Mouse (Mus musculus): ENCODE measurements around the gene Ly6g6f. TPM values are rescaled to one million over a fixed set of nuclear protein-coding genes. Genes with fewer than 3 reads are reported as not detected.

Gene Ly6g6f
- polyA plus RNA-seq, 1 experiment = 517 TPM

DNA sequence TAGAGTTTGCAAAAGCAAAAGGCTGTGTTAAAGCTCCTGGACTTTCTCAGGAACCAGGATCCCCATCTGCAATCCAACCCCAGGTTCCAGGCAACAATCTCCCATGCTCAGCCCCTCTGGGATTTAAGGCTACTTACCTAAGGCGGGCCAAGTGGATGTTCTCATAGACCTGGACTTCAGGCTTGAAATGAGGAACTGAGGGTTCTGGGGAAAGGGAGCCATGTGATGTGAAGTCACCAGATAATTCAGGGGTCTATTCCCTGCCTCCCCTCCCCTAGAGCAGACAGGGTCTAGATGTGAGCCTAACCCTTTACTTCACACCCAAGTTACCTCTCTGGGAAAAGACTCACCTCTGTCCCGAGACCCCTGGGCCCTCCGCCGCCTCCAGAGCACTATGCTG is 4.7 kb downstream of the Ly6g6f start:
- Histone ChIP-seq H3K4me1 (peaks cover 98% of the 10 kb centered on the region), H3K9me3 (no peaks in the 10 kb centered on the region), H3K4me3 (replicated peaks) (peak overlapping the region; percentile 80), H3K36me3 (replicated peaks; ENCODE audit: low read length) (peaks cover 77% of the 10 kb centered on the region), H3K27me3 (replicated peaks) (no peaks in the 10 kb centered on the region)
- TF ChIP-seq GATA1 (IDR thresholded peaks at IDR 0.05; ENCODE audit: borderline replicate concordance, low read length) (no peak), FLI1 (IDR thresholded peaks at IDR 0.05; ENCODE audit: low read length) (no peak)

DNA sequence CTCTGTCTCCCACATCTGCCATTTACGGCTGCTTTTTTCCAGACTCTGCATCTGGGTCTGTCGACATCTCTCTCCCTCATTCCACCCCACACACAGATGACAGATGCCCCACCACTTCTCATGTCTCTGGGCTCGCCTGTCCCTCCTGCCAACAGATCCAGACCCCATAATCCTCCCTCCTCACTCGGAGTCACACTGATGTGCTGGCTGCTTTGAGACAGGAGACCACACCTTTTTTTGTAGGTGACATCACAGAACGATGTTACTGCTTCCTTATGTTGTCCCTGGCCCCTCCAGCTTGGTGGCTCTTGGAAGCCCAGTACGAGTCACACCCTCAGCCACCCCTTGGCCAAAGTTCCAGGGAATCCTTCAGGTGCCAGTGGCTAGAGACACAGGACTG is 5.2 kb downstream of the Ly6g6f start:
- peaks cover 79% of the 10 kb centered on the region for H3K36me3 ChIP-seq (replicated peaks; ENCODE audit: low read length)
- 0 out of 2 replicates have a peak, but pooled peaks cover 3% of the 10 kb centered on the region for H3K9me3 ChIP-seq
- TF ChIP-seq GATA1 (IDR thresholded peaks at IDR 0.05; ENCODE audit: borderline replicate concordance, low read length) = no peak
- no peak for TF ChIP-seq FLI1 (IDR thresholded peaks at IDR 0.05; ENCODE audit: low read length)
- H3K4me1 ChIP-seq = peaks cover 96% of the 10 kb centered on the region
- no peaks in the 10 kb centered on the region for H3K27me3 ChIP-seq (replicated peaks)
- peak overlapping the region; percentile 48 for H3K4me3 ChIP-seq (replicated peaks)

GRCm38 (mm10) chr17:35079778-35080177 is 5.6 kb downstream of the Ly6g6f start:
- TF ChIP-seq FLI1 (IDR thresholded peaks at IDR 0.05; ENCODE audit: low read length) (no peak), GATA1 (IDR thresholded peaks at IDR 0.05; ENCODE audit: borderline replicate concordance, low read length) (no peak)
- Histone ChIP-seq H3K4me3 (replicated peaks) (peak overlapping the region; percentile 48), H3K27me3 (replicated peaks) (no peaks in the 10 kb centered on the region), H3K4me1 (peaks cover 96% of the 10 kb centered on the region), H3K9me3 (0 out of 2 replicates have a peak, but pooled peaks cover 3% of the 10 kb centered on the region), H3K36me3 (replicated peaks; ENCODE audit: low read length) (peaks cover 81% of the 10 kb centered on the region)

- Histone ChIP-seq H3K27me3 (replicated peaks) (no peaks in the 10 kb centered on the region), H3K9me3 (0 out of 2 replicates have a peak, but pooled peaks cover 3% of the 10 kb centered on the region), H3K4me3 (replicated peaks) (peak within 1 kb of the TSS; percentile 86), H3K36me3 (replicated peaks; ENCODE audit: low read length) (peaks cover 75% of the 10 kb centered on the region), H3K4me1 (peaks cover 90% of the 10 kb centered on the region)
- TF ChIP-seq GATA1 (IDR thresholded peaks at IDR 0.05; ENCODE audit: borderline replicate concordance, low read length) (no peak), FLI1 (IDR thresholded peaks at IDR 0.05; ENCODE audit: low read length) (no peak)
These were observed 7.6 kb downstream of the Ly6g6f start, which contains the start of gene Ly6g6d for GRCm38 (mm10) chr17:35077786-35078233. Ly6g6d (minus strand) TSS chr17:35078065.

DNA sequence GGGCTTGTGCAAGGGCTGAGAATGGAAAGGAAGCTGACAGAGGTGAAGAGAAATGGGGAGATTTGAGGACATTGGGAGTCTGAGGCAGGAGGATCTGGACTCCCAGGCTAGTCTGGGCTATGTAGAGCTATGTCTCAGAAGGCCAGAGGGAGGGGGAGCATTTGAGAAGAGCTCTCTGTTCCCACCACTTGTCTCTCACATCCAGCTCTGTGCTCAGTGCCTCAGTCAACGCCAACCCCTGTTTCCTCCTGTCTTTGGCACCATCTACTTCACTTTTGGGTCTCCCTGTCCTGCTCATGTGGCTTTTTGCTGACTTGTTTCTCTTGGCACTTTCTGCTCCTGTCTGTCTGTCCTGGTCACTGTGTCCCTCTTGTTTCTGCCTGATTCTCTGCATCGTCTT is 8.1 kb downstream of the Ly6g6f start:
- 0 out of 2 replicates have a peak, but pooled peaks cover 3% of the 10 kb centered on the region for H3K9me3 ChIP-seq
- peaks cover 77% of the 10 kb centered on the region for H3K36me3 ChIP-seq (replicated peaks; ENCODE audit: low read length)
- peak overlapping the region; percentile 66 for H3K4me3 ChIP-seq (replicated peaks)
- TF ChIP-seq GATA1 (IDR thresholded peaks at IDR 0.05; ENCODE audit: borderline replicate concordance, low read length) = no peak
- no peak for TF ChIP-seq FLI1 (IDR thresholded peaks at IDR 0.05; ENCODE audit: low read length)
- H3K27me3 ChIP-seq (replicated peaks) = no peaks in the 10 kb centered on the region
- peaks cover 91% of the 10 kb centered on the region for H3K4me1 ChIP-seq

GRCm38 (mm10) chr17:35076507-35077176 is 8.8 kb downstream of the Ly6g6f start, which contains the start of gene Ly6g6e:
Ly6g6e (plus strand) TSS chr17:35076902.
- H3K4me3 ChIP-seq (replicated peaks) = peak within 1 kb of the TSS; percentile 86
- peaks cover 91% of the 10 kb centered on the region for H3K4me1 ChIP-seq
- peaks cover 78% of the 10 kb centered on the region for H3K36me3 ChIP-seq (replicated peaks; ENCODE audit: low read length)
- H3K9me3 ChIP-seq = 0 out of 2 replicates have a peak, but pooled peaks cover 3% of the 10 kb centered on the region
- no peak for TF ChIP-seq GATA1 (IDR thresholded peaks at IDR 0.05; ENCODE audit: borderline replicate concordance, low read length)
- no peak for TF ChIP-seq FLI1 (IDR thresholded peaks at IDR 0.05; ENCODE audit: low read length)
- no peaks in the 10 kb centered on the region for H3K27me3 ChIP-seq (replicated peaks)

- Histone ChIP-seq H3K4me3 (replicated peaks) (peak overlapping the region; percentile 42), H3K27me3 (replicated peaks) (peaks cover 4% of the 10 kb centered on the region)
These were observed 11.3 kb downstream of the Ly6g6f start for GRCm38 (mm10) chr17:35074097-35074496.

GRCm38 (mm10) chr17:35071454-35071853 is 14.0 kb downstream of the Ly6g6f start:
- Histone ChIP-seq H3K4me1 (peaks cover 91% of the 10 kb centered on the region), H3K27me3 (replicated peaks) (peaks cover 14% of the 10 kb centered on the region), H3K36me3 (replicated peaks; ENCODE audit: low read length) (peaks cover 71% of the 10 kb centered on the region), H3K9me3 (0 out of 2 replicates have a peak, but pooled peaks cover 3% of the 10 kb centered on the region), H3K4me3 (replicated peaks) (no peak overlapping the region)
- TF ChIP-seq GATA1 (IDR thresholded peaks at IDR 0.05; ENCODE audit: borderline replicate concordance, low read length) (no peak), FLI1 (IDR thresholded peaks at IDR 0.05; ENCODE audit: low read length) (no peak)

More at GRCm38 (mm10) chr17:35074097-35074496, 11.3 kb downstream of the Ly6g6f start:
- H3K36me3 ChIP-seq (replicated peaks; ENCODE audit: low read length) = peaks cover 77% of the 10 kb centered on the region
- peaks cover 91% of the 10 kb centered on the region for H3K4me1 ChIP-seq
- 0 out of 2 replicates have a peak, but pooled peaks cover 3% of the 10 kb centered on the region for H3K9me3 ChIP-seq
- TF ChIP-seq GATA1 (IDR thresholded peaks at IDR 0.05; ENCODE audit: borderline replicate concordance, low read length) (no peak), FLI1 (IDR thresholded peaks at IDR 0.05; ENCODE audit: low read length) (no peak)

DNA sequence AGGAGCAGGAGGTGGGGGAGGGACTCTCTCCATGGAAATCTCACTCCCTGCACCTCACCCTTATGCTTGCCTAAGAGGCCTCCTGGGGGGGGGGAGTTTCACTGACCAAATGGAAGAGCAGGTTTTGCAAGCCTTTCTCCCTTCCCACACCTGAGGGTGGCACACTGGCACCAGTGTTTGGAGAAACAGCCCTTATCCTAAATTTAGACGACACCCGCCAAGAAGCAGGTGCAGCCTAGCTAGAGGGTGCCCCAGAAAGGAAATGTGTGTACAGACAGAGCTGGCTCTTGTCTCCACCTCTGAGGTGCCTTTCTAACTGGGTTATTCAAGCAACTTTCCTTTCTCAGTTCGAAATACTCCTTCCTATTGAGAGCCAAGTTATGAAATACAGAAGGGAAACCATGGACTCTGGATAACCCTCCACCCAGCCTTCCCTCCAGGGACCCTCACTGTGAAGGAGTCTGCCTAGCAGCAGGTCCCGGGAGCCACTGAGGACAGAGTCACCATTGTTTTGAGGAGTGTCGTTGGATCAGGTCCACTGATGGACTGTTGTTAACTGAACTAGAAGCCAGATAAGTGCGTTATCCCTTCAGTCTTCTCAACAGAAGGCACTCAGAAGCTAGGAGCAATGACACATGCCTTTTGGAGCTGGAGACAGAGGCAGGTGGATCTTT is 14.7 kb downstream of the Ly6g6f start:
- peaks cover 16% of the 10 kb centered on the region for H3K27me3 ChIP-seq (replicated peaks)
- H3K9me3 ChIP-seq = 0 out of 2 replicates have a peak, but pooled peaks cover 3% of the 10 kb centered on the region
- peaks cover 91% of the 10 kb centered on the region for H3K4me1 ChIP-seq
- peaks cover 65% of the 10 kb centered on the region for H3K36me3 ChIP-seq (replicated peaks; ENCODE audit: low read length)
- no peak overlapping the region for H3K4me3 ChIP-seq (replicated peaks)
- TF ChIP-seq FLI1 (IDR thresholded peaks at IDR 0.05; ENCODE audit: low read length) (no peak), GATA1 (IDR thresholded peaks at IDR 0.05; ENCODE audit: borderline replicate concordance, low read length) (no peak)

Measured in megakaryocyte, embryonic 14.5 days (primary cell).